Mouse (Mus musculus): ENCODE data around the gene Hibch. TPM values are rescaled to one million over a fixed set of nuclear protein-coding genes. Genes with fewer than 3 reads are reported as not detected.
A peak's percentile ranks its signal among the peaks of the same experiment; 100 is the strongest.

The Hibch gene
- polyA plus RNA-seq, 1 experiment from 2014 or later: 23.9 TPM

DNA sequence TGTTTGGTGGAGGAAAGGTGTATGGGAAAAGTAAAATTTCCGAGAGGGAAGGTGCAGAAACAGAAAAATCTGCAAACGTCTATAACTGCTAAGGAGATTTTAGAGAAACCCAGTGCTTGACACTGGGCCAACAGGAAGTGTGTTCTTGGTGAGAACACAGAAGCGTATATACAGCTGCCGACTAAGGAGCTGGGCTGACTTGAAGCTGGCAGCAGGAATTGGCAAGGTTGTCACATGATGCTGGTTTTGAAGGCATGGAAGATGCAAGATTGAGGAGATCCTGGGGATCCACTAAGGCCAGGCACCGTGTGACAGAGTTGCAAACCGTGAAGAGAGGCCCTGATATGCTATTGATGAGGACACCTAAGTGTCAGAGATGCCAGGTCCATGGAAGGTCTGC lies 115.5 kb downstream of the Hibch start:
- H3K9ac ChIP-seq: no peak overlapping the region
- H3K4me2 ChIP-seq: no peak overlapping the region
- no peaks in the 10 kb centered on the region for H3K4me1 ChIP-seq
- no peak overlapping the region for H3K4me3 ChIP-seq
- ATAC-seq: no peak
- 89% methylated on average over 6 of the region's 6 CpGs for WGBS
- no peaks in the 10 kb centered on the region for H3K9me3 ChIP-seq (replicated peaks)
- no peak overlapping the region for H3K27ac ChIP-seq
- H3K27me3 ChIP-seq: no peaks in the 10 kb centered on the region
- H3K36me3 ChIP-seq (ENCODE audit: poor library complexity, severe bottlenecking): no peaks in the 10 kb centered on the region

DNA sequence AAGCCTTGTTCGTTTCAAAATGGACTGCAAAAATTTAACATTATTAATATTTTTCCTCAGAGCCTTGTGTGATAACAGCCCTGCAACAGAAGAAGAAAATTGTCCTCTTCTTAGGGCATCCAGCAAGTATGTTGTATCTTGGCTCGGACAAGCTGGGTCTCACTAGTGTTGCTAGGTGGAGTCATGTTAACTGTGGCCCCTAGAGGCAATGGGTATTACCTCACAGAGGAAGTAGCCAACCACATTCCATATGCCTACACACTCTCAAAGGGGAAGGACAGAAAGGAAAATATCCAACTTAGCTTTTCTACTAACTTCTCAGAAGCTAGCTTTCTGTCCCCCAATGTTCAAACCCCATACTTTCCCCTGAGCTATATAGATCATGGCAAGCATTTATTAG lies 118.4 kb downstream of the Hibch start:
- H3K4me3 ChIP-seq: no peak overlapping the region
- H3K4me1 ChIP-seq: no peaks in the 10 kb centered on the region
- WGBS: 90% methylated on average over 2 of the region's 2 CpGs
- H3K9ac ChIP-seq: no peak overlapping the region
- no peaks in the 10 kb centered on the region for H3K9me3 ChIP-seq (replicated peaks)
- no peak for ATAC-seq
- H3K27ac ChIP-seq: no peak overlapping the region
- H3K4me2 ChIP-seq: no peak overlapping the region
- H3K27me3 ChIP-seq: no peaks in the 10 kb centered on the region
- H3K36me3 ChIP-seq (ENCODE audit: poor library complexity, severe bottlenecking): no peaks in the 10 kb centered on the region

- Histone ChIP-seq H3K4me1 (no peaks in the 10 kb centered on the region), H3K36me3 (ENCODE audit: poor library complexity, severe bottlenecking) (no peaks in the 10 kb centered on the region), H3K27me3 (no peaks in the 10 kb centered on the region), H3K4me2 (no peak overlapping the region), H3K4me3 (no peak overlapping the region), H3K9ac (no peak overlapping the region), H3K9me3 (replicated peaks) (no peaks in the 10 kb centered on the region), H3K27ac (no peak overlapping the region)
- 79% methylated on average over 8 of the region's 8 CpGs for WGBS
- ATAC-seq: 0 out of 2 replicates have a peak, but pooled peaks have one; percentile 10
Measured at GRCm38 (mm10) chr1:52964581-52964980, 119.9 kb downstream of the Hibch start.

Other genes with a start within 250 kb of the Hibch start
- 9.6 and 9.8 TPM in 2 replicates for gene Nemp2, start 214.2 kb upstream of the Hibch start, polyA plus RNA-seq (2015; fragmentation: Nextera tagmentation; extraction: Ambion mirVana)
- 4.0 TPM in 2 replicates for gene Mfsd6, start 117.5 kb upstream of the Hibch start, polyA plus RNA-seq (2015; fragmentation: Nextera tagmentation; extraction: Ambion mirVana)
- 13.5 and 18.3 TPM in 2 replicates for gene Inpp1, start 27.2 kb upstream of the Hibch start, polyA plus RNA-seq (2015; fragmentation: Nextera tagmentation; extraction: Ambion mirVana)
- gene 1700019D03Rik, start 175.2 kb downstream of the Hibch start, polyA plus RNA-seq (2015; fragmentation: Nextera tagmentation; extraction: Ambion mirVana): 2.2 and 2.6 TPM in 2 replicates
- gene Mstn, start 216.7 kb downstream of the Hibch start, polyA plus RNA-seq (2015; fragmentation: Nextera tagmentation; extraction: Ambion mirVana): 0.19 and 0.28 TPM in 2 replicates

All from forebrain, embryonic 13.5 days (tissue).